Mouse (Mus musculus) kidney, adult 2 months (tissue): ENCODE measurements around the gene Ikzf2. TPM values are rescaled to one million over a fixed set of nuclear protein-coding genes. Genes with fewer than 3 reads are reported as not detected.

Experiments
- DNase-seq: peaks from one replicate; pipeline ENCODE4 v3.0.0; 2021
- H3K27ac ChIP-seq: fragments of 200-500 bp; 2 replicates; pipeline ENCODE4 v1.5.1; 2012; ENCODE audit warnings: low read depth, low read length, control low read depth, inconsistent platforms; ENCODE audit not compliant: insufficient read depth
- H3K27me3 ChIP-seq: fragments of 200-500 bp; replicated peaks from 2 replicates; pipeline ENCODE4 v1.6.1; 2012; ENCODE audit warnings: mild to moderate bottlenecking, moderate library complexity, low read length, inconsistent platforms; ENCODE audit not compliant: control insufficient read depth, insufficient read depth
- H3K36me3 ChIP-seq: fragments of 200-500 bp; 2 replicates; pipeline ENCODE4 v1.6.1; 2012; ENCODE audit warnings: mild to moderate bottlenecking, moderate library complexity, low read length, inconsistent platforms; ENCODE audit not compliant: control insufficient read depth, insufficient read depth
- H3K4me1 ChIP-seq: fragments of 200-500 bp; 2 replicates; pipeline ENCODE4 v1.6.1; 2011; ENCODE audit warnings: low read length; ENCODE audit not compliant: control insufficient read depth, insufficient read depth
- H3K4me3 ChIP-seq: fragments of 200-500 bp; 2 replicates; pipeline ENCODE4 v1.5.1; 2011; ENCODE audit warnings: mild to moderate bottlenecking, low read depth, low read length, control low read depth; ENCODE audit not compliant: insufficient read depth
- CTCF ChIP-seq: fragments of 200-500 bp; conservative IDR thresholded peaks from 2 replicates; pipeline ENCODE4 v1.5.1; 2011; ENCODE audit warnings: low read depth, mild to moderate bottlenecking, control low read depth, low read length, moderate library complexity, mixed read lengths; ENCODE audit not compliant: insufficient read depth, insufficient read length
- POLR2A ChIP-seq: fragments of 200-500 bp; IDR thresholded peaks from one replicate; pipeline ENCODE4 v1.6.1; 2011; ENCODE audit warnings: low read depth, low read length, control low read depth
- WGBS: fragments of 180-500 bp; shearing (Covaris S2); methylation state at CpG from one replicate; pipeline ENCODE4 v1.1.7; 2018; 5-methylcytosine and 5-hydroxymethylcytosine counted together
- polyA plus RNA-seq: library from polyadenylated mRNA; depleted of rRNA; stranded (reverse); fragments of >200 nt; gene quantifications from 2 replicates; pipeline ENCODE4 v1.2.3, GENCODE M21; 2012; rRNA removed

Gene Ikzf2
- 0.75 and 1.5 TPM in 2 replicates for polyA plus RNA-seq

DNA sequence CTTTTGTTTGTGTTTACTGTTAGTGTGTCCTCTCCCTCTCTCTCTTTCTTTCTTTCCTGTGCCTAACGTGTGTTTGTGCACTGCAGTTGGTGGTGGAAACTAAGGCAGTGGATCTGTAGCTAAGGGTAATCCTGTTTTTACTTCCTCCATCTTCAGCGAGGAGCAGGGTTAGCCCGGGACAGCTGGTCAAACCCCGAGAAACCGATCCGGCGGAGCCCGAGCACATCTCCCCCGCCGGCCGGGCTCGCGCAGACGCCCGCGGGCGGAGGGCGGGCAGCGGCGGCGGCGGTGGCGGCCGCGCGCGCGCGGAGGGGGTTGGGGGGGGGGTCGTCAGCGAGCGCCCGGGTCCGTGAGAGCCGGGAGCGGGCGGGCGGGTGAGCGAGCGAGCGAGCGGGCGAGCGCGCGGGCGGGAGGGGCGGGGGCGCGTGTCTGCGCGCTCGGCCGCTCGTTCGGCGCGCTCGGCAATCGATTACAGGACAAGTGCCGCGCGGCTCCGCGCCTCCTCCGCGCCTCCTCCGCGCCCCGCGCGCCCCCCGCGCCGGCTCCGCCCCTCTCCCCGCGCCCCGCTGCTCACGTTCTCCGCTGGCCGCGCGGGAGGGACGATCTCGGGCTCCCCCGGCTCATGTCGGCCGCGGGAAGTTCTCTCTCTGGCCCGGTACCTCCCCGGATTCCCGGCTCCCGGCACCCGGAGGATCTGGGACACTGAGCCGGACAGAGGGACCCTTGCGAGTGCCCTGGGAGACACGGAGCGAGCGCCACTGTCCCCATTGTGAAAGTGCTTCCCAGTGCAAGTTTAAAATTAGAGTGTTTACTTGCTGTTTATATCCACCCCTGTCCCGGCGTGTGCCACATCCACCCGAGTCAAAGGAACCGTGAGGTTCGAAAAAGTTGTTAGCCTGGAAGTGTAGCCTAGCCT lies at the start of gene Ikzf2:
Gene Ikzf2, minus strand, starts transcription at position 170 of the 916 bp plus-strand sequence.
- DNase-seq = peak; percentile 78
- H3K4me1 ChIP-seq = no peaks in the 10 kb centered on the region
- WGBS = 2% methylated on average over 77 of the region's 105 CpGs
- peak within 1 kb of the TSS; percentile 85 for H3K27ac ChIP-seq
- no peaks in the 10 kb centered on the region for H3K36me3 ChIP-seq
- no peaks in the 10 kb centered on the region for H3K27me3 ChIP-seq
- TF ChIP-seq CTCF (no peak), POLR2A (no peak)
- H3K4me3 ChIP-seq = peak within 1 kb of the TSS; percentile 69

DNA sequence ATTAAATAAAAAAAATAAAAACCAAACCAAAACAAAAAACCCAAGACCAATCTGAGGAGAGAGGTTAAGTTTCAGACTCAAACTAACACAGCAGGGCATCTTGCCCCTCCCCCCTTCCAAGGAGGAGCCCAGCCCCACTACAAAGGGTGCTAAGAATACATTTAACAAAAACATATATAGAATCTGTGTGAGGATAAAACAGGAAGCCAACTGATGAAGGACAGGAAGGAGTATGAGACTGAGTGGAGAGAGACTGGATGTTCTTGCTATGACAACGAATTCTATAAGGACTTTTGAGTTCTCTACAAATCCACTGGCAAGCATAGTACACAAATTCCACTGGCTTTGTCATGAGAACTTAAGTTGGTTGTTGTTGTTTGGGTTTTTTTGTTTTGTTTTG lies 42.7 kb upstream of the Ikzf2 start:
- WGBS = 54% methylated on average over 1 of the region's 1 CpGs
- DNase-seq = no peak

DNA sequence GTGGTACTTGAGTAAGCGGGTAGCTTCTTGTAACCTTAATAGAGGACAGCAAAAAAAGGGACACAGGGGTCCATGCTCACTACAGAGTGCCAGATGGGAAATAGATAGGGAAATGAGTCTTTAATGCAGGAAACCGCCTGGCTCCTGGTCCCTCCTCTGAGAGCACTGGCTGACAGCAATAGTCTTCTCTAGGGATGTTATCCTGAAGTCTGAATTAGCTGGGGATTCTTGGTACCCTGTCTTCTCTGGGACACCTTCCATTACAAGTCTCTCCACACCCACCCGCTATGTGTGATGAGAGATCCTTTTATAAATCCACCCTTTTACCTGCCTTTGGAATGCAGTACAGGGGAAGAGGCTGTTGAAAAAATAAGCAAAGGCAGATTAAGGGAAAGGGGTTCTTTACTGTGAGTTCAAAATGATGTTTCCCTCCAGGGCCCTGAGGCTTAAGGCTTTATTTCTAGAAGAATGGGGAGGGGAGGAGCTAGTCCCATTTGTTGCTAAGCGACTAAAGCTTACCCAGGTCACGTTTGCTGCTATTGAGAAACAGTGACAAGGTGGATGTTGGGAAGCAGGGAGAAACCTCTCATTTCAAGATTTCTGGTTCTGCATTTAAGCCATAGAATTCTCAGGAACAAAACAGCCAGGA lies 42.1 kb upstream of the Ikzf2 start:
- TF ChIP-seq POLR2A (no peak), CTCF (no peak)
- no peaks in the 10 kb centered on the region for H3K36me3 ChIP-seq
- H3K4me1 ChIP-seq = no peaks in the 10 kb centered on the region
- DNase-seq = no peak
- no peaks in the 10 kb centered on the region for H3K27me3 ChIP-seq
- WGBS = 56% methylated on average over 5 of the region's 5 CpGs
- H3K27ac ChIP-seq = no peak overlapping the region
- no peak overlapping the region for H3K4me3 ChIP-seq

More for the DNA sequence above, 42.7 kb upstream of the Ikzf2 start:
- Histone ChIP-seq H3K36me3 (no peaks in the 10 kb centered on the region), H3K4me1 (no peaks in the 10 kb centered on the region), H3K27ac (no peak overlapping the region), H3K27me3 (no peaks in the 10 kb centered on the region), H3K4me3 (no peak overlapping the region)
- TF ChIP-seq POLR2A = no peak
- TF ChIP-seq CTCF = no peak

DNA sequence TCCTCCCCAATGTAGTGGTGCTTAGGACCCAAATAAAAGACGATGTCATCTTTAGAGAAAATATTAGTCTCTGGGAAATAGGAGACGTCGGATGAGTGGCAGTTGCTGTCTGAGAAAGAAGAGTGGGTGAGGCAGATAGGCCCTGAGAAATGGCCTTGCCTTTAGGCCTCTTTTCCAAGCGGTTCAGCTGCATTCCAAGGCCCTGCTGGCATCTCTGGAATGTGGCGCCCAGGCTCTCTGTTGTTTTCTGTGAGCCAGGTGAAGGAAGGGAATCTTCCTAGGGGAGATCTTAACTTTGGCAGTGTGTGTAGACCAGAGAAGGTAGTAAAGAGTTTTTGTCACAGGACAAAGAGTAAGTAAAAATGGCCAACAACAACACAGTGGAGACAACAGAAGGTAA lies 40.9 kb upstream of the Ikzf2 start:
- Histone ChIP-seq H3K27ac (no peak overlapping the region), H3K27me3 (no peaks in the 10 kb centered on the region), H3K36me3 (no peaks in the 10 kb centered on the region), H3K4me1 (no peaks in the 10 kb centered on the region), H3K4me3 (no peak overlapping the region)
- WGBS = 49% methylated on average over 5 of the region's 5 CpGs
- peak; percentile 18 for DNase-seq
- TF ChIP-seq POLR2A (no peak), CTCF (no peak)

DNA sequence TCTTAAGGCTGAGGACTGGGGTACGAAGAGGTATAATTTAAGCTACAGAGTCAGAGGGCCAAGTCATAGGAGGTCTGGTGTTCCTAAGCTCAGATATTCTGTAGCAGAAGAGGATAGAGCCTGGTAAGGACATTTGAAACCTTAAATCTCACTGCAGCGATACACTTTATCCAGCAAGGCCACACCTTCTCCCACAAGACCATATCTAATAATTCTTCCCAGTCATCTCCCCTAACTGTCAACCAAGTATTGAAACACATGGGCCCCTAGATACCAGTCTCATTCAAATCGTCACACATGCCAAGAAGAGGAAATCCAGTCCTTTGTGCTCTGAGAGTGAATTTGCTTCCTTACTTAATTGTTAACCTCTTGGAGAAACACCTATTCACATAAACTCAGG lies 30.1 kb upstream of the Ikzf2 start:
- Histone ChIP-seq H3K27me3 (no peaks in the 10 kb centered on the region), H3K4me3 (no peak overlapping the region), H3K27ac (no peak overlapping the region), H3K4me1 (no peaks in the 10 kb centered on the region), H3K36me3 (no peaks in the 10 kb centered on the region)
- TF ChIP-seq CTCF (no peak), POLR2A (no peak)
- DNase-seq = no peak
- WGBS = 67% methylated on average over 3 of the region's 3 CpGs

DNA sequence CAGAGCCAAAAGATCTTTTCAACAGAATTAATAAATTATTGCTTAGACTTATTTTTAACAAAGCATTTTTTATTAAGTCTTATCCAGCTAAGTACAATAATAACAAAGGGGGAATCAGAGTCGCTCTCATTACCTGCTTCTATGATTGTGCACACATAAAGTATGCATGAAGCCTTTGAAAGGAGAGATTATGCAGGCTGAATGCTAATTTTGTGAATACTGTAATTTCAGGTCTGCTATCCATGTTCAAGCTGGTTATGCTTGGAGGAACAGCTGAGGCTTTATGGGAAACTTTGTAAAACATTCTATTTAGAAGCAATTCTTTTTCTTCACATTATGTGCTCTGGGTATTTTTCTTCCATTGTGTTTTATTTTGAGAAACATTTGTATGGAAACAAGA lies 21.5 kb upstream of the Ikzf2 start:
- no peaks in the 10 kb centered on the region for H3K27me3 ChIP-seq
- no peaks in the 10 kb centered on the region for H3K36me3 ChIP-seq
- WGBS = 88% methylated on average over 1 of the region's 1 CpGs
- no peak overlapping the region for H3K4me3 ChIP-seq
- no peak for DNase-seq
- no peak for TF ChIP-seq CTCF
- no peak for TF ChIP-seq POLR2A
- H3K27ac ChIP-seq = no peak overlapping the region
- no peaks in the 10 kb centered on the region for H3K4me1 ChIP-seq
